Mouse (Mus musculus): ENCODE data around the gene Hes7.

The Hes7 gene

DNA sequence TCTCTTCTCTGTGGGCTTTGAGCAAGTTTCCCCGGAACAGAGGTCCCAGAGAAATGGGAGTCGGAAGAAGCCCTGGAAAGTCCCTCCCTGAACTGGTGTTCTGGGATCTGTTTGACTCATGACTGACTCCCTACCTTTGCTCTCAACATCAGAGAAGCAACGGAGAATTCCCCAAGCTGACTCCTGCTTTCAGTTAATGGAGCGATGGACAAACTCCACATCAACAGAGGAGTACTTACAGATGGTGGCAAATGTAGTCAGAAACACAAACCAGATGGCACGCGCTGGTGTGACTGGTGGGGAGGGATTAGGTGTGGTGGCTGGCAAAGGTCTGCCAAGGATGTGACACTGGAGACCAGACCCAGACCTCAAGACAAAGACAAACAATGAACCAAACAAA, 30.8 kb downstream of the Hes7 start:
- no peak for DNase-seq

DNA sequence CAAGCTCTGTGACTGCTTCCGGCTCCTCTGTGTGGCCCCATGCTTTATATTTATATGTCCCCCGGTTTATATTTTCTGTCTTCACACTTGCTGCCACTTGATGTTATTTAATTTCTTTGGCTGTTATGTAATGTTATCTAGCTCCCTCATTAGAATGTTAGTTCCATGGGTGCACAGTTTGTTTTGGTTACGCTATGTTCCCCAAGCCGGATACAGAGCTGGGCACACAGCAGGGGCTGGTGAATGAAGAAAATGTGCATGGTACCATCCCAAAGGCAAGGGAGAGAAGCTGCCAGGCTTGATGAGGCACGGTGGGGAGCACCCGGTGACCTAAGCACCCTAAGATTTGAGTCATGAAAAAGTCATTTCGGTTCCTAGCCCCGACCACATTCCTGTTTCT, 33.6 kb downstream of the Hes7 start:
- no peak for DNase-seq

DNA sequence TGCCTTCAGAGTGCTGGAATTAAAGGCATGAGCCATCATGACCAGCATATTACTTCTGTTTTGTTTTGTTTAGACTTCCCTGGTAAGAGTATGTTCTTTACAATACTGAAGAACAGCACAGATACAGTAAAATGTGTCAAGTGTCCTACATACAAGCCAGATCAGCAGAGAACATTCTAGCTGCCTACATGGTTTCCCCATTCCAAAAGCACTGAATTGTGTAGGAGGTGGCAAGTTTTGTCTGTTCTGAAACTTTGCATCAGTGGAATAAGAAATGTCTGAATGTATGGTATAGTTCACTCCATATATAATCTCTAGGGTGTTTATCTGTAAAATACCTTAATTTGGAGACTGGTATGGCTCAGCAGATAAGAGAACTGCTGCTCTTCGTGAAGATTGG, 35.1 kb downstream of the Hes7 start:
- DNase-seq, result no peak

DNA sequence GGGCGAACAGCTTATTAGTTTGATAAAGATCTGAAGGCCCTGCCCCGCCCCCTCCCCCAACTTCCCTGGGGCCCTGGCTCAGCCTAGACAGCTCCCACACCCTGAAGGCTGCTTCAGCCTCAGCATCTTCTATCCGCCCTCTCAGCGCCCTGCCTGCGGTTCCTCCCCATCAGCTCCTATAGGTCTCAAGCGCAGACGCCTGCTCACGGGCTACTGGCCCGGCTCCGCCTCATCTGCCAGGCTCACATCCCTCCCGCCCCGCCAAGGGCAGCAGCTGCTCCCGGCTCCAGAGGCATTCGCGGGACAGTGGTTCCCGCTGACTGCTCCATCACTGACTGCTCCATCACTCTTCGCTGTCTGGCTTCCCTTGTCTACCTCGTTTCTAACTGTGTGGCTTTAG, 36.6 kb downstream of the Hes7 start, which contains the start of gene Alox12b:
TSS of gene Alox12b (plus strand) at position 190 of the 400 bp plus-strand sequence.
- no peak for DNase-seq

DNA sequence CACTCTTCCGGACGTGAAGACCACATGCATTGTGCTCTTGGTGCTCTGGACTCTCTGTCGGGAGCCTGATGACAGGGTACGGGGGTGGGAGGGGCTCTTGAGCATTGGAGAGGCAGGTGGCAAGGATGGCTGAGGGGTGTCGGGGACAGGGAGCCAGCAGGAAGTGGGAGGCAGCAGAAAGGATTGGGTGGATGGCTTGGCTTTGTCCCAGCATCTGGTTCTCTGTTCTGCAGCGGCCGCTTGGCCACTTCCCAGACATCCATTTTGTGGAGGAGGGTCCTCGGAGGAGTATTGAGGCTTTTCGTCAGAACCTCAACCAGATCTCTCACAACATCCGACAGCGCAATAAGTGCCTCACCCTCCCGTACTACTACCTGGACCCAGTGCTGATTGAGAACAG, 49.1 kb downstream of the Hes7 start:
- no peak for DNase-seq

DNA sequence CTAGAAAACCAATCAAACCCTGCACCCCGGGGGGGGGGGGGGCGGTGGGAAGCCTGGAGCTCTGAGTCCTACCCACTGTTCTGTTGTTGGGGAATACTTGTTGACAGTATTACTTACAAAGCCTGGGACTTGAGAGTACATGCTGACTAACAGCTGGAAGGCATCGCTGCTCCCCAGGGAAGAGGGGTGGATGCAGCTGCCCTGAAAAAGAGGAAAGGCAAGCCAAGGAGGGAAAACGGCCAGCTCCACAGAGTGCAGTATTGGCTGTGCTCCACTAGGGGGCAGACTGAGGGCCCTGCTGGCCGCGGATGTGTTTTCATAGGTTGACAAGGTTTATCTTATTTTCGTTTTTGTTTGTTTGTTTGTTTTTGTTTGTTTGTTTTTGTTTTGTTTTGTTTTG, 51.4 kb downstream of the Hes7 start:
- DNase-seq, result peak; percentile 32

DNA sequence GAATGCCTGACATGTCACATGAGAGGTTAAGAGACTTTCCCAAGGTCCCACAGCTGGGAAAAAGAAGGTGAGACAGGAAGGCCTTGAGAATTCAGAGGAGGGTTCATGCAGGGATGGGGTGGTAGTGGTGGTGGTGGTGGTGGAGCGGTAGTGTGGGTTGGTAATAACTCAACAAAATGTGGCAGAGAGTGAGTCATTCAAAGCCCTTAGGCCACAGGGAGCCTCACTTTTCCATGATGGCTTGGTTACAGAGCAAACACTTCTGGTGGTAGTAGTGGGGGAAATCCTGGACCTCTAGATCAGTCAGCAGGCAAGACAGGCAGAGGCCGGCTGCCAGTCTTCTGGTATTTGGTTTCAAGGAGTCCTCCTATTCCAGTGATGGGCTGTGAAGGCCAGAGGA, 52.4 kb downstream of the Hes7 start:
- DNase-seq, result no peak
